Mouse (Mus musculus): ENCODE measurements at regions not wholly inside any gene's neighbourhood (a gene's known extent, or its start where the extent isn't known, plus 50 kb on each side); places are given as distances from the start of the nearest gene placed in this dataset.

DNA sequence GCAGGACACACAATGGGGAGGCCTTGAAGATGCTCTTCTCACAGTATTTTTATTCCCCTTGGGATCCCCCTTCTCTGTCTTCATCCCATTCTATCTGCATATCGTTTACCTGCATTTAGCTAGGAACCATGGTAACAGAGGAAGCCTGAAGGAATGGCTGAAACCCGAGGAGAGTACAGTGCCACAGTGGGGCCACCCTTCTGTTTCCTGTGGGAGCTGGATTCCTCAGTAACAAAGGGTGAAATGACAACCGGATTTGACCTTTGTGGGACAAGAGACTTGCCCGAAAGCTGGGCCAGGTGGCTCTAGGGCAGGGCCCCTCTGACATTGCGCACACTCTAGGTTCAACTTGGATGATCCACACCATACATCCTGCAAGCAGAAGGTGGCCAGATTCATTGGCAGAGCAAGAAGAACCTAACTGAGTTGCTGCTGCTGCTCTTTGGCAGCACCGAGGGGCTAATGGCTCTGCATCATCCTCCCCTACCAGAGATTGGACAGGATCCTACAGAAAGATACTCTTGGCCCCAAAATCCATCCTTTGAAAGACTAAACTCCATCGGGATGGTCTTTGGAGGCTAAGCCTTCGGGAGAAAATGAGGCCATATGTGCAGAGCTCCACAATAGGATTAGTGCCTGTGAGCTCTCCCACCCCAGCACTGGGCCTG, 310.0 kb downstream of the Sox9 start:
- no peak for DNase-seq (ENCODE audit: low spot score in 2 of 2)

DNA sequence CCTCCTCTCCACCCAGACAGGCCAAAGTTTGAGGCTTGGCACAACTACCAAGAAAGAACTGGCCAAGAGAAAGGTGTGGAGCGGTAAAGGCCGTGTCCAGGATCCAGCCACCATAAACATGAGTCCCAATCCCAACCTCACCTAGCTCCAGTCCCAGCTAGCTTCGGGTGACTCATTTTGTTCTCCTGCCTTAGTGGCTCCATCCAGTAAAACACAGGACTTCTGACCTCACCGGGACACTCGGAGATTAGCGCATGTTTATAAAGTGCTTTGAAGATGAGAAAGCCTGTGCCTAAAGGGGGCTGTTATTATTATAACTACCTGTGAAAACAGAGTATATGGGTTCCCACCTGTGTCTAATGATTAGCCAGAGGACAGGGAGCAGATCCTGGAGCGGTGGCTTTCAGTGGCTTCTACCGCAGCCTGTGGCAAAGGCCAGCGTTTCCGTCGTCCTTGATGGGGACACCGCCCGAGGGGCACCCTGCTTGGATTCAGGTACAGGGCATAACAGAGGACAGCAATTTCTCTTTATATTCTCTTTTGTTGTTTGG, 311.9 kb downstream of the Sox9 start:
- no peak for DNase-seq (ENCODE audit: low spot score in 2 of 2)

GRCm38 (mm10) chr11:113095625-113096024, 313.6 kb downstream of the Sox9 start:
- DNase-seq (ENCODE audit: low spot score in 2 of 2): no peak

DNA sequence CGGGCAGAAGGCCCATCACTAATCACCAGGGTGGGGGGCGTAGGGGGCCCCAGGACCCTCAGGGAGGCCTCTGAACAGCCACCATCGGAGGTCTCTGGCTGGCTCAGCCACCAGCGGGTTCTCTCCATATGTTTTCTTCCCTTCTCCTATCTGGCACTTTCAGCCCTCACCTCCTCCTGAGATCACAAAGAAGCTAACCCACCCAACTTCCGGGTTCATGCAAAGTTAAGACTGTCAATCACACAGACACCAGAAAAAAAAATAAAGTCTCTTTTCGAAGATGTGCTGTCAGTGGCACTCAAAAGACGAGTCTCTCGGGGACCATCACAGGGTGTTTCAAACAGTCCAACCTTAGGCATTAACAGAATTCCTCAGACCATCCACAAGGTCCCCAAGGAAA, 314.2 kb downstream of the Sox9 start:
- no peak for DNase-seq (ENCODE audit: low spot score in 2 of 2)

- no peak for DNase-seq (ENCODE audit: low spot score in 2 of 2)
Observed at GRCm38 (mm10) chr11:113098360-113098759, 316.3 kb downstream of the Sox9 start.

DNA sequence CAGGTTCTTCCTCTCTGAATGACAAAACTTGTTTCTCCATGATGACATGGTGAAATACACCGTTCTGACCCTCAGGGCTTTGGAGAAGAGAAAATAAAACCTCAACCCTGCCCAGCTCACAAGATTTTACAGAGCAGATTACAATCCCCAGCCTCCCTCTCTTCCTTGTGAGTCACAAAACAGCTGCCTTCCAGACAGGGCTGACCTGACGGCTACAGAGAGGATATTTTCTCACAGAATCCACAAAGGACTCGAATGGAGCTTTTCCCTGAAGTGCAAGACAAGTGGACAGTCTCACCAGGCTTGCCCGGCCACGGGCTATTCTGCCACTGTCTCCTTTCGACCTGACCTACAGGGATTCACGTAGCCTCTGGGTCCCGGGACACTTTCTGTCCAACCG, 318.8 kb downstream of the Sox9 start:
- no peak for DNase-seq (ENCODE audit: low spot score in 2 of 2)

GRCm38 (mm10) chr11:113101534-113101933, 319.5 kb downstream of the Sox9 start:
- DNase-seq (ENCODE audit: low spot score in 2 of 2): no peak

- DNase-seq (ENCODE audit: low spot score in 2 of 2): no peak
Observed at GRCm38 (mm10) chr11:113103161-113103845, 321.3 kb downstream of the Sox9 start.

- no peak for DNase-seq (ENCODE audit: low spot score in 2 of 2)
Observed at GRCm38 (mm10) chr11:113105371-113105770, 323.3 kb downstream of the Sox9 start.

- DNase-seq (ENCODE audit: low spot score in 2 of 2): no peak
Observed at GRCm38 (mm10) chr11:113107205-113107844, 325.3 kb downstream of the Sox9 start.

GRCm38 (mm10) chr11:113107966-113108699, 326.1 kb downstream of the Sox9 start:
- no peak for DNase-seq (ENCODE audit: low spot score in 2 of 2)

DNA sequence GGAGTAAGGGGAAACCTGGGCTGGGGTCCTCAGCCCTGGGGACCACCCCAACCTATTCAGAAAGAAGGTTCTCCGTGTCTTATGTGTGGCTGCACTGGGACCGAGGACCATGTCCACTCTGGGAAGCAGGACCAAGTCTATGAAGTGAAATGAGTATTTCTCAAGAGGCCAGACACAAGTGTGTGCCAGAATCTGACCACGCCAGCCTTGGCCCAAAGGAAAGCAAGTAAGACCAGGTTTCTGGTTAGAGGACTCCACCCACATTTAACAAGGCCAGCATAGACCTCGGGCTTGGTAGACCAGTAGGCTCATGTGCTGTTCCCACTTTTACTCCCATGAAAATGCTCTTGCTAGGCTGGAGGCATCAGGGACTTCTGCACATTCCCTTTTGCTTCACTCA, 327.1 kb downstream of the Sox9 start:
- no peak for DNase-seq (ENCODE audit: low spot score in 2 of 2)

DNA sequence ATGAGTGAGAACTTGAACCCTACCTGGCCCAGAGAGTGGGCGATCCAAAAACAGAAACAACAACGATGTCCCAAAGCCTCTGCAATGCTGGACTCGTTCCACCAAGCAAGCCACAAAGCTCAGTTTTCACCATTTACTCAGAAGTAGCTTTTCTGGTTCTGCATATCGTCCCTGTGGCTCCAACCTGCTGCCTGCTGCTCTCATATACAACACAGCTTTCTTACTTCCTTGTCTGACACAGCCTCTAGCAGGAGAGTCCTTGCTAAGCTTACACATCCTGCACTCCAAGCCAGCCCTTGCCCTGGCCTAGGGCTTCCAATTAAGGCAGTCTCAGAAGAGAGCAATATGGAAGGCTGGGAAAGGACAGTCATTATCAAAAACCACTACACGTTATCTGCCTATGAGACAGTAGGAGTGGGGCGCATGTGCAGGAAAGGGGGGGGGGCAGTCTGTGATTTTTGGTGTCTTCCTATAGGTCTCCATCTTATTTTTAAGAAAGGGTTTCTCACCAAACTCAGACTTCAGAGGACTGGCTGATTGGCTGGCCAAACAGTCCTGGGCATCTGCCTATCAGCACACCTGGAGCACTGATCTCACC, 331.3 kb downstream of the Sox9 start:
- DNase-seq (ENCODE audit: low spot score in 2 of 2): no peak

DNA sequence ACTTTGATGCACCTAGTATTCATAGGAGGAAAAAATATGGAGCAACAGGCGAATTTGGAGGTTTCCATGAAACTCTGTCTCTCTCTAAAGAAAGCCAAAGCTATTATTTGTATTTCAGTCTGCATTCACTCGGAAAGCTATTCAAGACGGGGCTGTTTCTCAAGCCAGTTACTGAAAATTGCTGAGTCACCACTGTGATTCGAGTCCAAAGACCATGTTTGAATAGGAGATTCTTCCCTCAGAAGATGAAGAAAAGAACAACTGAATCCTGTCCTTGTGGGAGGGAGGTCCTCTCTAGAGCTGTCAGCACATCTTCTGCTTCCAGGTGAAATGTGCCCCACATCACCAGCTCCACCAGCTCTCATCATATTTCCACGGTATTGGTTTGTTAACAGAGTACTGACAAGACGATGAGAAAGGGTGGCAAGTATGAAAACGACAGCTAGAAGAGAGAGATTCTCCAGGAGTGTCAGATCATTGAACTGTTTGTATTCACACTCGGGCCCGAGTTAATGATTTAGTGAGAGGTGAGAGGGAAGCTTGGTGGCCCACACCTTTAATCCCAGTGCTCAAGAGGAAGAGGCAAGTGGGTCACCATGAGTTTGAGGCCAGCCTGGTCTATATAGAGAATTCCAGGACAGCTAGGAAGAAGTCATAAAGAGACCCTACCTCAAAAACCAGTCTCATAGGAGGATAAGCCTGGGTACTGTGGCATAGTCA, 335.3 kb downstream of the Sox9 start:
- no peak for DNase-seq (ENCODE audit: low spot score in 2 of 2)

GRCm38 (mm10) chr11:113120570-113120969, 338.5 kb downstream of the Sox9 start:
- no peak for DNase-seq (ENCODE audit: low spot score in 2 of 2)

- DNase-seq (ENCODE audit: low spot score in 2 of 2): no peak
Observed at GRCm38 (mm10) chr11:113121307-113121706, 339.3 kb downstream of the Sox9 start.

DNA sequence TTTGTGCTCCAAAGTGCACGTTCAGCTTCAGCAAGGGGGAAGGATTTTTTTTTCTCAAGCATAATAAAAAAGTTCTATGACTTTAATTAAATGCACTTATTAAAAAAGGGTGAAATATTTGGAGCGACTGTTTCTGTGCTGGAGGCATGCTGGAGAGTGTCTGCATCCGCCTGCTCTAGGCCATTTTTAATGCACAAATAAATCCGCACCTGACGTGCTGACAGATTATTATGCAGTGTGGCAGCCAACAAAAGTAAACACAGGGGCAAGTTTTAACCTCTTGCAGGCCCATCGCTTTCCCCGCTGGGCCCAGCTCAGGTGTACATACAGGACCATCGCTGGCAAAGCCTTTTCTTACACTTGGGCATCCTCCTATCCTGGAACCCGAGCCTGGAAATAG, 340.1 kb downstream of the Sox9 start:
- no peak for DNase-seq (ENCODE audit: low spot score in 2 of 2)

DNA sequence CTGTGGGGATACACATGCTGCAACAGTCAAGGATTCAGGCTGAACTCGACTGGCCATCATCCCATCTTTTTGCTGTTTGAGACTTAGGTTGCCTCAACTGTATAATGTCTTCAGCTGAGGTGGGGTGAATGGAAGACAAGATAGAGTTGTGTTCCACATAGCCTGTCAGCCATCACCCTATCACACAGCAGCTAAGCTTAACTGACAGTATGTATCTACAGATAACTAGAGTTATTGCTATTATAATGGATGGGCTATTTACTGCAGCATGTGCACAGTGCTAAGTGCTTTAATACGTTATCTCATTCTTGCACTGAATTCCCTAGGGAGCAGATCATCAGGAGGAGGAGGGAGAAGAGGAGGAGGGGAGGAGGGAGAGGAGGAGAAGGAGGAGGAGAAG, 340.9 kb downstream of the Sox9 start:
- no peak for DNase-seq (ENCODE audit: low spot score in 2 of 2)

DNA sequence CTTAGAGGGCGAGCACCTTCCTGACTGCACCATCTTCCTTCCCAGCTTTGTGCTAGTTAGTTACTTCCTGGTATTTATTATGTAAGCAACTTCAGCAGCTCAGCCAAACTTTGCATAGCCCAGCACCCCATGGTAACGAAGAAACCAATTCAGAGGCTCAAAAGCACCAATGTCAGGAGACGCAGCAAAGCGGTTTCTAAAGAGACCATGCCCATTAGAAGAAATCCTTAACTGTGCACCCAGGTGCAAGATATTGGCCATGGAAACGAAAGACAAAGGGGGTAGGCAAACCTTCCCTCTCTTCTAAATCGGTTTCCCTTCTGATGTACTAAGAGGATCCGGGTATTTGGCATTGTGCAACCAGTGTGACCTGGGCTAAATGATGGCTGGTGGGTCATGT, 343.8 kb downstream of the Sox9 start:
- DNase-seq (ENCODE audit: low spot score in 2 of 2): no peak

- no peak for DNase-seq (ENCODE audit: low spot score in 2 of 2)
Observed at GRCm38 (mm10) chr11:113129192-113129591, 347.2 kb downstream of the Sox9 start.

DNA sequence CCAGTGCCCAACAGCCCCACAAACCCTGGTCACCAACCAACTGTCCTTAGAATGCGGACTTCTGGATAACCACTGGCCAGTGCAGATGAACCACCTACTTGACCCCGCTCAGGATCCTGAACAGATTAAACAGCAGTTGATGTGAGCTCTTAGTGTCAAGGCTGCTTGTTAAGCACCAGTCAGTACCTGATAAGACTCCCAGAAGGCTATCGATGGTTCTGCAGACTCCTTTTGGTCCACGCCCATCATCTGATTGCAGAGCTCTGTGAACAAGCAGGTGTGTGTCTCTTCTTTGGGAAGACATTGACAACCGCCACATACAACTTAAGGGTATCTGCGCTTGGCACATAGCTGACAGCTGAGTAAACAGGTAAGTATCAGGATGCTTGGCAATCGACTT, 348.0 kb downstream of the Sox9 start:
- DNase-seq (ENCODE audit: low spot score in 2 of 2): no peak
